Mouse (Mus musculus) heart, embryonic 12.5 days (tissue): ENCODE results near the gene 5830473C10Rik. TPM values are rescaled to one million over a fixed set of nuclear protein-coding genes. Genes with fewer than 3 reads are reported as not detected.
"Not testable (repeated sequence)": the region's sequence is repeated elsewhere in the genome, so short reads cannot be mapped to it uniquely, and the experiment has no call there.

ENCODE experiments used
- ATAC-seq: fragments of 200-750 bp; cut with Nextera tagmentation; 2 replicates; pipeline ENCODE4 v1.8.0; 2017; ENCODE audit warnings: moderate TSS enrichment, moderate library complexity; ENCODE audit not compliant: insufficient number of reproducible peaks, low FRiP score
- H3K27ac ChIP-seq: fragments of 300-500 bp; sonication (generic); 2 replicates; pipeline ENCODE4 v1.5.1; 2016; ENCODE audit warnings: mild to moderate bottlenecking, moderate library complexity; ENCODE audit not compliant: poor library complexity, severe bottlenecking
- H3K27me3 ChIP-seq: fragments of 300-500 bp; sonication (generic); replicated peaks from 2 replicates; pipeline ENCODE4 v1.6.1; 2016; ENCODE audit warnings: mild to moderate bottlenecking, moderate library complexity
- H3K36me3 ChIP-seq: fragments of 300-500 bp; sonication (generic); 2 replicates; pipeline ENCODE4 v1.6.1; 2016; ENCODE audit warnings: mild to moderate bottlenecking, moderate library complexity
- H3K4me1 ChIP-seq: fragments of 300-500 bp; sonication (generic); replicated peaks from 2 replicates; pipeline ENCODE4 v1.6.1; 2016; ENCODE audit warnings: mild to moderate bottlenecking
- H3K4me2 ChIP-seq: fragments of 300-500 bp; sonication (generic); 2 replicates; pipeline ENCODE4 v1.6.1; 2016; ENCODE audit warnings: mild to moderate bottlenecking, moderate library complexity
- H3K4me3 ChIP-seq: fragments of 300-500 bp; sonication (generic); 2 replicates; pipeline ENCODE4 v1.5.1; 2016; ENCODE audit warnings: mild to moderate bottlenecking
- H3K9ac ChIP-seq: fragments of 300-500 bp; sonication (generic); 2 replicates; pipeline ENCODE4 v1.6.1; 2016; ENCODE audit warnings: mild to moderate bottlenecking, moderate library complexity
- H3K9me3 ChIP-seq: fragments of 300-500 bp; sonication (generic); replicated peaks from 2 replicates; pipeline ENCODE4 v1.6.1; 2016; ENCODE audit warnings: mild to moderate bottlenecking, moderate library complexity
- WGBS: fragments of 180-500 bp; shearing (Covaris S2); methylation state at CpG from one replicate; pipeline ENCODE4 v1.1.7; 2016; 5-methylcytosine and 5-hydroxymethylcytosine counted together
- polyA plus RNA-seq: library from polyadenylated mRNA; unstranded; fragments of >200 nt; fragmentation: Nextera tagmentation; extraction: Ambion mirVana; gene quantifications from 2 replicates; pipeline ENCODE4 v1.2.1, GENCODE M21; 2016

5830473C10Rik gene
- polyA plus RNA-seq, 1 experiment from 2014 or later = not detected

- H3K27me3 ChIP-seq = no peaks in the 10 kb centered on the region
- no peaks in the 10 kb centered on the region for H3K4me1 ChIP-seq
- H3K9ac ChIP-seq = no peak overlapping the region
- no peaks in the 10 kb centered on the region for H3K9me3 ChIP-seq
- 70% methylated on average over 13 of the region's 13 CpGs for WGBS
- no peak overlapping the region for H3K4me3 ChIP-seq
- ATAC-seq = no peak
- no peak overlapping the region for H3K27ac ChIP-seq
- no peaks in the 10 kb centered on the region for H3K36me3 ChIP-seq
- no peak overlapping the region for H3K4me2 ChIP-seq
Measured at GRCm38 (mm10) chr5:90594945-90595344, 34.0 kb downstream of the 5830473C10Rik start.

GRCm38 (mm10) chr5:90596155-90596554 lies 35.2 kb downstream of the 5830473C10Rik start:
- ATAC-seq = no peak
- no peak overlapping the region for H3K4me2 ChIP-seq
- no peaks in the 10 kb centered on the region for H3K36me3 ChIP-seq
- peaks cover 4% of the 10 kb centered on the region for H3K4me1 ChIP-seq
- no peaks in the 10 kb centered on the region for H3K9me3 ChIP-seq
- no peak overlapping the region for H3K9ac ChIP-seq
- H3K27ac ChIP-seq = no peak overlapping the region
- no peaks in the 10 kb centered on the region for H3K27me3 ChIP-seq
- WGBS = 71% methylated on average over 6 of the region's 6 CpGs
- H3K4me3 ChIP-seq = no peak overlapping the region

- no peak for ATAC-seq
Measured at GRCm38 (mm10) chr5:90601469-90601868, 40.6 kb downstream of the 5830473C10Rik start.

GRCm38 (mm10) chr5:90603407-90603923 lies 42.6 kb downstream of the 5830473C10Rik start:
- Histone ChIP-seq H3K9ac (no peak overlapping the region), H3K4me2 (peak overlapping the region; percentile 49), H3K27me3 (no peaks in the 10 kb centered on the region), H3K27ac (no peak overlapping the region), H3K4me1 (peaks cover 14% of the 10 kb centered on the region), H3K4me3 (no peak overlapping the region), H3K36me3 (no peaks in the 10 kb centered on the region), H3K9me3 (no peaks in the 10 kb centered on the region)
- ATAC-seq = no peak
- WGBS = 19% methylated on average over 13 of the region's 13 CpGs

More at GRCm38 (mm10) chr5:90601469-90601868, 40.6 kb downstream of the 5830473C10Rik start:
- no peak overlapping the region for H3K9ac ChIP-seq
- H3K4me2 ChIP-seq = no peak overlapping the region
- 17% methylated on average over 6 of the region's 6 CpGs for WGBS
- no peaks in the 10 kb centered on the region for H3K36me3 ChIP-seq
- H3K9me3 ChIP-seq = no peaks in the 10 kb centered on the region
- H3K4me3 ChIP-seq = no peak overlapping the region
- H3K27me3 ChIP-seq = no peaks in the 10 kb centered on the region
- peaks cover 13% of the 10 kb centered on the region for H3K4me1 ChIP-seq
- no peak overlapping the region for H3K27ac ChIP-seq

- Histone ChIP-seq H3K9ac (no peak overlapping the region), H3K4me3 (no peak overlapping the region), H3K4me1 (peaks cover 13% of the 10 kb centered on the region), H3K4me2 (no peak overlapping the region), H3K36me3 (no peaks in the 10 kb centered on the region), H3K9me3 (no peaks in the 10 kb centered on the region), H3K27me3 (no peaks in the 10 kb centered on the region), H3K27ac (no peak overlapping the region)
- ATAC-seq = peak; percentile 42; the same call in 1 of the 2 replicates
- WGBS = 39% methylated on average over 11 of the region's 11 CpGs
Measured at GRCm38 (mm10) chr5:90608906-90609305, 48.0 kb downstream of the 5830473C10Rik start.

- no peak for ATAC-seq
- H3K4me3 ChIP-seq = no peak overlapping the region
- H3K27ac ChIP-seq = no peak overlapping the region
- H3K4me1 ChIP-seq = 0 out of 2 replicates have a peak, but pooled peaks cover 11% of the 10 kb centered on the region
- no peaks in the 10 kb centered on the region for H3K9me3 ChIP-seq
- H3K9ac ChIP-seq = no peak overlapping the region
- WGBS = 70% methylated on average over 3 of the region's 3 CpGs
- no peaks in the 10 kb centered on the region for H3K27me3 ChIP-seq
- H3K4me2 ChIP-seq = no peak overlapping the region
- no peaks in the 10 kb centered on the region for H3K36me3 ChIP-seq
Measured at GRCm38 (mm10) chr5:90611388-90611787, 50.5 kb downstream of the 5830473C10Rik start.

- Histone ChIP-seq H3K27ac (no peak overlapping the region), H3K27me3 (no peaks in the 10 kb centered on the region), H3K4me1 (0 out of 2 replicates have a peak, but pooled peaks cover 11% of the 10 kb centered on the region), H3K9me3 (no peaks in the 10 kb centered on the region), H3K4me2 (no peak overlapping the region), H3K4me3 (no peak overlapping the region), H3K36me3 (no peaks in the 10 kb centered on the region), H3K9ac (no peak overlapping the region)
- ATAC-seq = no peak
- WGBS = 75% methylated on average over 6 of the region's 6 CpGs
Measured at GRCm38 (mm10) chr5:90611996-90612611, 51.2 kb downstream of the 5830473C10Rik start.

GRCm38 (mm10) chr5:90612751-90613150 lies 51.8 kb downstream of the 5830473C10Rik start:
- not testable (repeated sequence) for H3K9ac ChIP-seq, H3K36me3 ChIP-seq, H3K9me3 ChIP-seq, H3K27me3 ChIP-seq, H3K4me3 ChIP-seq, H3K27ac ChIP-seq, H3K4me2 ChIP-seq, ATAC-seq
- 0 out of 2 replicates have a peak, but pooled peaks cover 11% of the 10 kb centered on the region for H3K4me1 ChIP-seq
- WGBS = 69% methylated on average over 1 of the region's 1 CpGs

- Histone ChIP-seq H3K4me2 (no peak overlapping the region), H3K9ac (no peak overlapping the region), H3K36me3 (no peaks in the 10 kb centered on the region), H3K4me1 (no peaks in the 10 kb centered on the region), H3K9me3 (no peaks in the 10 kb centered on the region), H3K4me3 (no peak overlapping the region), H3K27ac (no peak overlapping the region), H3K27me3 (0 out of 2 replicates have a peak, but pooled peaks cover 3% of the 10 kb centered on the region)
- WGBS = 85% methylated on average over 3 of the region's 3 CpGs
- no peak for ATAC-seq
Measured at GRCm38 (mm10) chr5:90617859-90618258, 57.0 kb downstream of the 5830473C10Rik start.

GRCm38 (mm10) chr5:90621316-90621715 lies 60.4 kb downstream of the 5830473C10Rik start:
- 90% methylated on average over 2 of the region's 2 CpGs for WGBS
- no peaks in the 10 kb centered on the region for H3K9me3 ChIP-seq
- H3K4me1 ChIP-seq = no peaks in the 10 kb centered on the region
- no peak overlapping the region for H3K4me3 ChIP-seq
- no peak for ATAC-seq
- no peak overlapping the region for H3K4me2 ChIP-seq
- no peak overlapping the region for H3K9ac ChIP-seq
- 0 out of 2 replicates have a peak, but pooled peaks cover 3% of the 10 kb centered on the region for H3K27me3 ChIP-seq
- H3K36me3 ChIP-seq = no peaks in the 10 kb centered on the region
- H3K27ac ChIP-seq = no peak overlapping the region

GRCm38 (mm10) chr5:90621726-90622125 lies 60.8 kb downstream of the 5830473C10Rik start:
- H3K4me2 ChIP-seq = no peak overlapping the region
- no peaks in the 10 kb centered on the region for H3K9me3 ChIP-seq
- H3K9ac ChIP-seq = no peak overlapping the region
- no peak overlapping the region for H3K4me3 ChIP-seq
- 0 out of 2 replicates have a peak, but pooled peaks cover 3% of the 10 kb centered on the region for H3K27me3 ChIP-seq
- no peaks in the 10 kb centered on the region for H3K36me3 ChIP-seq
- no peak overlapping the region for H3K27ac ChIP-seq
- 90% methylated on average over 6 of the region's 6 CpGs for WGBS
- ATAC-seq = no peak
- no peaks in the 10 kb centered on the region for H3K4me1 ChIP-seq
